Mouse (Mus musculus): ENCODE measurements at regions not wholly inside any gene's neighbourhood (a gene's known extent, or its start where the extent isn't known, plus 50 kb on each side); places are given as distances from the start of the nearest gene placed in this dataset.
A peak's percentile ranks its signal among the peaks of the same experiment; 100 is the strongest.

DNA sequence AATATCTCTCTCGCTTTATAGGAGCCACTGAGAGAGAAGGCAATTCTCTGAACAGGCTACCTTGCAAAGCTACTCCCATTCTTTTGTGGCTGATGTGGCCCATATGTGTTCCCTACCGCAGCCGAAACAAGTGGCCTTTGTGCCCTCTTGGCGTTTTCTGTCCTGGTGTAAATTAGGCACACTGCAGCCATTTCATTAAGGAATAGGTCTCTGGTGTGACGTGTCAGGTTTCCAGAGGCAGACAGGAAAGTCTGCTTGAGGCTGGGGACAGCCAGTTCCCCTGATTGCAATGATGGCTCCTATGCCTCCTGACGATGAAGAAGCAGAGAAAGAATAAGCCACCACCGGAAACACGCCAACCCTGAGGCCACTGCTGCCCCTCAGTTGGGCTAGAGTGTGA is 59.3 kb upstream of the Bcor start:
- DNase-seq = no peak

DNA sequence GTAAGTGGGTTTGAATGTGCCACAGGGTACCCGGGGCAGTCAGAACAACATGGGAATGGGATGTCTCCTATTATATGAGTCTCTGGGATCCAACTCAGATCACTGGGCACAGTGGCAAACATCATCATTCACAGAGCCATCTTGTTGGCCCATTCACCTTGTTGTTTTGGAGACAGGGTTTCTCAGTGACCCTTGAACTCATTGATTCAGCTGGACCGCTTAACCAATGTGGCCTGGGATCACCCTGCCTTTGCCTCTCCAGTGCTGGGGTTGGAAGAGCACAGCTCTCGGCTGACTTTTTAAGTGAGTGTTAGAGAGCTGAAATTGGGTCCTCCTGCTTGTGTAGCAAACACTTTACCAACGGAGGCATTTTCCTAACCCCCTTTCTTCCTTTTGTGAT is 64.2 kb upstream of the Bcor start:
- DNase-seq = no peak

DNA sequence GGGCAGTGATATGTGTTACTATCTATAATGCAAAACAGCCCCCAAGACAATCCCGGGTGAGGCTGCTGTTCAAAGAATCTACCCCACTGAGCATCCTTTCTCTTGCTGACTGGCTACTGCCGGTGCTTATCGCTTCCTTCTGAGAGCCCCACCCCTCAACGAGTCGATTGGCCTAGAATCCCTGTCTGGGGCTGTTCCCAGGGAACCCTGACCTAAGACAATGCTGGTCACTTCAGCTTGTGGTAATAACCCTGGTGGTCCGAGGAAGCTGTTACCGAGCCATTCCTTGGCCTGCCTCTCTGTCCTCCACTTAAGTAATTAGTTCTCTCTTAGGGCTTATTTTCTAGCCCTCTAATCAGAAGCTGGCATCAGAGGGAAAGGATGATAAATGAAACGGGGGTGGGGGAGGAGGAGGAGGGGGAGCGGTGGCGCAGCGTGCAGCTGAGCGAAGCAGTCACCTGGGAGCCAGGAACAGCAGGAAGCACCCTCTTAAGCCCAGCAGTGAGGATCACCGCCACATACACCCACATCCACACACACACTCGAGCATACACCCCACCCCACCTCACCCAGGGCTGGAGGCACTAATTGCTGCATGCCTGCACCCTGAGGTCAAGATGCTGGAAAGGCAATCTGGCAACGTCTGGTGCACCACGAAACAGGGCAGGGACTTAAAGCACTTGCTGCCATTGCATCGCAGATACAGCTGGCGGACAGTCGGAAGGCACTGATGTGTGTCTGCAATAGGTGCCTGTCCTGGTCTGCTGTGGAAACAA is 65.1 kb upstream of the Bcor start:
- DNase-seq = peak in 1 of 2 experiments; percentile 7

DNA sequence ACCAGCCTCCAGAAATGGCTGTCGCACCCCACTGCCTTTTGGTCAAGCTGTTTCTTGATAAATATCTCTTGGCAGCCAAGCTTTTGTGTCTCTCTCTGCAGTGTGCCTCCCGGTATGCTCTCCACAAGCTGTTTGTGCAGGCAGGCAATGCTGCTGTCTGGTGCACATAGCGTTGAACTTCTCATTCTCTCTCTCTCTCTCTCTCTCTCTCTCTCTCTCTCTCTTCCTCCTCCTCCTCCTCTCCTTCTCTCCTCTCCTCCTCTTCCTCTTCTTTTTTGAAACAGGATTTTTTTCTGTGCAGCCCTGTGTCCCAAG is 65.7 kb upstream of the Bcor start:
- DNase-seq = peak; percentile 7 to 11

DNA sequence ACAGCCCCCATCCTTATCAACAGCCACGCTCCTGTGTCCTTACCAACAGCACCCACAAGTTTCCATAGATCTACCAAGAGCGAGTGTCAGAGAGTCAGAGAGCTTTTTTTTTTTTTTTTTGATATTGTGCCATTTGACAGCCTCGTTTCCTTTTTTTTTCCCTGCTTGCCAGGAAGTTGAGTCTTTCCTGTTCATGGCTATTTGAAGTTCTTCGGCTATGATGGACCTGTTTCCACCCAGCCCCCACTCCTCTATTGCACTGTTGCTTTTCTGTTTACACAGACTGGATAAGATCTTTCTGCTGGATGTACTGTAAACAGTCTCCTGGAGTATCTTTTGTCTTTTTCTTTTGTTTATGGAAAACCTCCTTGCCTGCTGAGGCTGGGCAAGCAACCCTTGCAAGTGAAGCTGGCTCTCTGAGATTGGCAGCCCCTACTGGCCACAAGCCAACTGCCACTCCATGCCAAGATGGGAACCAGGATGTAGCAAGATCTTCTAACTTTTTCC is 80.4 kb upstream of the Bcor start:
- peak; percentile 80 to 86 for DNase-seq

DNA sequence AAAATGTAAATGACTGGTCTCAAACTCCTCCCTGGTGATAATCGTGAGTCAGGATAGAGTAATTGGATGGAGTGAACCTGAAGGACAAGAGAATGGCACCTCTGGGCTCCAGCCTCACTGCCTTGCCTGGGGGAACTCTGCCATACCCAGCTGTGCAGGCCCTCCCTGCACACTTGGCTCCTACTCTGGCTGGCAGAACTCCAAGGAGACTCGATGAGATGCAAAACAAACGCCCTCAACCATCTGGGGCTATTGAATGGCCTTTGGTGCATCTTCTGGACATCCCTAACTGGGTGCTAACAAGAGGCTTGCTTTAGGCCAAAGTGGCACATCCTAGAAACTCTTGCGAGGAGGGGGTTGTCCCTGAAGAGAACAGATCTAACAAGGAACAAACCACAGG is 81.6 kb upstream of the Bcor start:
- DNase-seq = peak; percentile 34 to 52

DNA sequence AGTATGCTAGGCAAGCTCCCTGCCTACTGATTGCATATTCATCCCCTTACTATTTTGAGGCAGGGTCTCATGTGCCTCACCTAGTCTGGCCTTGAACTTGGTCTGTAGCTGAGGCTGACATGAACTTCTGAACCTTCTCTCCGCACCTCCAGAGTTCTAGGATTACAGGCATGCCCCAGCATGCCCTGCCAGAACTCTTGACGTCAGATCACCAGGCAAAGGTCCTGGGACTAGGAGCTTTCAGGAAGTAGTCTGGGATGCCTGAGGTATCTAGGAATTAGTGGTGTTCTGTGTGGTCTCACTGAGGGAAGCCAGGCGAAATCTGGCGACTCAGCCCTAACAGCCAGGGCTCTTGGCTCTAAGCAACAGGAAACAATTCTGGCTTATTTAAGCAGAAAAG is 88.9 kb upstream of the Bcor start:
- no peak for DNase-seq

DNA sequence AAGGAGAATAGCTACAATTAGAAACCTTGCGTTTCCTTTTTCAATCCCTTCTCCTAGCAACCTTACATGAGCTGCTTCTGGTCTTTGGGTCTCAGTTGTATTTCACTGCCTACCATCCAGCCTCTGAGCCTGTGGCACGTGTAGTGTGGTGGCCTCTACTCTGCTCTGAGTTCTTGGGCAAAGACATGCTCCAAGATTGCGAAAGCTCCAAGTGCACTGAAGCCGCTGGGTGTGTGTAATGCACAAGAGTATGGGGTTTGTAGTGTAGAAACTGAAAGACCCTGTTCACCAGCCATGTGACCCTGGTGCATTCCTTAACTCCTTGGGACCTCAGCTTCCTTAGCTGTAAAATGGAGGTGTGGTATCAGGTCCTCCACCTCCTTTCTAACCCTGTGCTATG is 89.8 kb upstream of the Bcor start:
- no peak for DNase-seq

DNA sequence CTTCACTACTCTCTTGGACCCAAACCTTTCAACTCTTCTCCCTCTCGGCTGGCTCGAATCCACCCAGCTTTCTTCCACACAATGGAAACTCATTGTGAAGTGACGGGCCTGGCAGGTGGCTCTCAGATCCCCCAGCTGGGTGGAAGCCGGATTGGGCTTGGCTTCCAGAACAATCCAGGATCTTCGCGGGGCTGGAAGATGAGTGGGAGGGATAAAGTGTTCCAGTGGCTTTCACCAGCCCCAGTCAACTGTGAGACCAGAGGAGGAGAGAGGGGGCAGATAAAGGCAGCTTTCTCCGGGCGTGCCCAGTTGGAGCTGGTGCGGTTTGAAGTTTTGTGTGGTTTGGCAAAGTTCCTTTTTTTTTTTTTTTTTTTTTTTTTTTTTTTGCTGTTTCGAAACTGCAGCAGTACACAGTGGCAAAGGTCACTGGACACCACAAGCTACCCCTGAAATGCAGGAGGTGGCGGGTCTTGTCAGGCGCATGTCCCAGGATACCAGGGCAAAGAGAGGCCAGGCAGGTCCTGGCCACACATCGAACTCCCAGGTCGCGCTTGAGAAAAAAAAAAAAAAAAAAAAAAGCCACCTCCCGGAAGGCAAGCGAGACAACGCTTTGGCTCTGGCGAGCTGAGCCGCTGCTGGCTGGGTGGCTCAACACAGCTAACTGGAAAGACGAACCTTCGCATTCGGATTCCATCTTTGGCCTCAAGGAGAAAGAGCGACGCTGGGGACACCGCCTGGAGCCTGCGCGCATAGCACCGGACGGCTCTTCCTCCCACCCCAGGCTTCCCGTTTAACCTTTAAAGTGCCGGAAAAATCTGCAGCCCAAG is 91.9 kb upstream of the Bcor start:
- peak; percentile 74 to 76 for DNase-seq

DNA sequence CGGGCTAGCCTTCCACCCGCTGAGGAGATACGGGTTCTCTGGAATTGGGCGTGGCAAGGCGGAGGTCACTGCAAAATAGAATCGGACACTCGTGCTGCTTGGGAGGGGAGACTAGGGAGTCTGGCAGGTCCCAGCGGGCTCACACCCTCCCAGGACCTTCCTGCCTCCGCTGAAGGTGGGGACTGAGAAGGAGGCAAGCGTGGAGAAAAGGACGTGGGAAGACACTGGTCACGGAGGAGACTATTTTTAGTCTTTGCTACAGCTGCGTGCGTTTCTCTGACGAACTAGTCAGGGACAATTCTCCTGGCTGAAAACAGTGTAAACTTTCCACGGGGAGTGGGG is 92.5 kb upstream of the Bcor start:
- no peak for DNase-seq

- no peak for DNase-seq
Observed at GRCm38 (mm10) chrX:12256758-12257157, 96.6 kb upstream of the Bcor start.

DNA sequence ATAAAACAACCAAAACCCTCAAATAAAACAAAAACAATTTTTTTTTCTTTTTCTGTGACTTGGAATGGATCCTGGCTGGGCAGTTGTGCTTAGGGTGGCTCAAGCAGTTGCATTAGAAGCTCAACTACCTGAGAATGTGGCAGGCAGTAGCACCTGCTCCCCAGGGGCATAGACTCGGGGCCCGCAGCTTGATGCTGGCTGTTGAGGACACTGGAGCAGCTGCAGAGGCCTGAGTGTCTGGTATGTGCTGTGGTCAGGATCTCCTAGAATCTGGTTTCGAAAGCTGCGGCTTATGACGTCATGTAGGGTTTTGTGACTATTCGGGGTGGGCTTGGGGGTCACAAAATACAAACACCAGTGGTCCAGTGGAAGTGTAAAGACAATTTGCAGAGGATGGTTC is 103.7 kb upstream of the Bcor start:
- no peak for DNase-seq

DNA sequence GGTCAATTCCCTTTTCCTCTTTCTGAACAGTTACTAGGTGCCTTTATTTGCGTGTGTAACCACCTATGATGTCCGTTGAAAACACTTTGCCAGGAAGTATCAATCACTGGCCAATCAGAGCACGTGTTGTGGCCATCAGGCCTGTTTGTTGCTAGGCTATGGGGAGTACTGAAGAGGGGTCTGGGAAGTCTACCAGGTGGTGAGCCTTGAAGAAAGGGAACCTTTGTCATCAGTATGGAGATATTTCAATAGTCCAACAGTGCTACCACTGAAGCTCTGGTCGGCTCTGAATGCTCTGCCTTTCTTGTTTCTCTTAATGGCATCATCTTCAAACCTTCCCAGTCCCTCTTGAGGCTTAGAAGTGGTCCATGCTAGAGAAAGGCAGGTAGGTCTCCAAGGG is 124.6 kb upstream of the Bcor start:
- DNase-seq = no peak

DNA sequence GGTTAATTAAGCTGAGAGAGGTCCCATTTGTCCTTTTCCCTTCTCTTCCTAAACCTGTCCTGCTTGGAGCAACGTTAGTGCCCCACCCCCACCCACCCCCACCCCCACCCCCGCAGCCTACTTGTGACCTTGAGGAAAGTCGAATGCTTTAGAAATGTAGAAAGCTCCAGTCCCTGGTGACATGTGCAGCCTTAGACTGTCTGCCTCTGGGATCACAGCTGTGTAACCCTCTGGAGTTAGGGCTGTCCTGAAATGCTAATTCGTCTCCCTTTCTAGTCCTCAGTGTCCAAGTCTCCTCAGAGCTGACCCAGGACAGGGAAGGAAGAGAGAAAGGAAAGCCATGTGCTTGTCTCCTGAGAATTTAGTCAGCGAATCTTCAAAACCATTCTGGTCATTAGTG is 125.0 kb upstream of the Bcor start:
- no peak for DNase-seq

- DNase-seq = no peak
Observed at GRCm38 (mm10) chrX:12285976-12286909, 126.1 kb upstream of the Bcor start.

- DNase-seq = no peak
Observed at GRCm38 (mm10) chrX:12286910-12287522, 126.9 kb upstream of the Bcor start.

GRCm38 (mm10) chrX:12287656-12288561 is 127.8 kb upstream of the Bcor start:
- peak; percentile 63 to 65 for DNase-seq

- no peak for DNase-seq
Observed at GRCm38 (mm10) chrX:12288562-12289117, 128.5 kb upstream of the Bcor start.

- no peak for DNase-seq
Observed at GRCm38 (mm10) chrX:12293146-12293545, 133.0 kb upstream of the Bcor start.

DNA sequence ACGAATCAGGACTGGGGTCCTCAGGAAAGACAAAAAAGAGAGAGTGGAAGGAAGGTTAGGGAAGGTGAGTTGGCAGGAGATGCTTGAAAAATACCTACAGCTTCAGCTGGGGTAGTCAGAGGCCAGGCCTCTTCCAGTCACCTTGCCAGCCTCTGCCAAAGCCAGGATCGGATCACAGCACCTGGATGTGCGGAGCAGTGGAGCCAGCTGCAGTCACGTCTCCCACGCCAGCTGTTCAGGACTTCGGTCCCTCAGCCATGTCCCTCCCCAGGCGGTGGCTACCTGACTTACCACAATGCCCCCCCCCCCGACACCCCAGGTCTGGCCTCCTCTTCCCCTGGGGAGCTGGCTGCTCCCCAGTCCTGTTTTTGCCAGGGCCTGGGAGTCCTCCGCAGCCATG is 134.3 kb upstream of the Bcor start:
- DNase-seq = no peak

- no peak for DNase-seq
Observed at GRCm38 (mm10) chrX:12294941-12295340, 134.8 kb upstream of the Bcor start.

All from cerebellum, postnatal 10 days (tissue).